Comparison of ENCODE assay signal across 20 mouse cellular contexts in genomic region chr9:92617376-92617775, GRCm38 (mm10).
DNase-seq lines count a peak whose midpoint lies in the region; ATAC-seq and TF ChIP-seq lines count a peak whose summit lies in the region.
"Had no signal": no experiment of that assay in that cellular context is flagged by ENCODE, and none has a peak within 500 bp of the region (broad histone marks: within the 10 kb centered on the region; RNA-seq: fewer than 3 reads in every experiment).

No protein-coding gene starts in this region.

- 24% methylated on average over 2 of the region's 2 CpGs for WGBS in lung, embryonic 14.5 days
- 44% methylated on average over 2 of the region's 2 CpGs for WGBS in lung, adult 2 months
- 55% methylated on average over 2 of the region's 2 CpGs for WGBS in intestine, embryonic 16.5 days
- WGBS in stomach, postnatal 0 days, result 35% methylated on average over 2 of the region's 2 CpGs
- WGBS in kidney, adult 2 months, result 93% methylated on average over 2 of the region's 2 CpGs

- H3K4me2 ChIP-seq in lung, embryonic 14.5 days, result no peak overlapping the region
- no peak overlapping the region for H3K4me2 ChIP-seq in intestine, embryonic 16.5 days (ENCODE audit: low read depth, low read length)
- H3K4me2 ChIP-seq in stomach, postnatal 0 days (replicated peaks; ENCODE audit: low read depth), result no peak overlapping the region
- H3K4me2 ChIP-seq: embryonic facial prominence, embryonic 13.5 days; forebrain, embryonic 15.5 days; heart, embryonic 11.5 days; liver, embryonic 13.5 days had no signal

- no peak overlapping the region for H3K27ac ChIP-seq in lung, embryonic 14.5 days (ENCODE audit: low read depth)
- peak overlapping the region; percentile 20; the same call in 1 of the 2 replicates for H3K27ac ChIP-seq in intestine, embryonic 16.5 days (ENCODE audit: low read length)
- peak overlapping the region; percentile 49; the same call in 1 of the 2 replicates for H3K27ac ChIP-seq in stomach, postnatal 0 days (replicated peaks)
- no peak overlapping the region for H3K27ac ChIP-seq in kidney, adult 2 months (ENCODE audit: insufficient read depth, low read depth, low read length)
- H3K27ac ChIP-seq in layer of hippocampus, adult 2 months, result no peak overlapping the region
- H3K27ac ChIP-seq: embryonic facial prominence, embryonic 13.5 days; forebrain, embryonic 15.5 days; kidney, postnatal 0 days; liver, embryonic 13.5 days; macrophage had no signal

- H3K4me1 ChIP-seq in lung, embryonic 14.5 days (ENCODE audit: insufficient read depth), result no peaks in the 10 kb centered on the region
- H3K4me1 ChIP-seq in lung, adult 2 months (ENCODE audit: control insufficient read depth, insufficient read depth, low read length), result no peaks in the 10 kb centered on the region; the same call in 1 of the 2 replicates
- peaks cover 9% of the 10 kb centered on the region; the same call in 1 of the 2 replicates for H3K4me1 ChIP-seq in intestine, embryonic 16.5 days (ENCODE audit: control insufficient read depth, insufficient read depth, low read length)
- no peaks in the 10 kb centered on the region for H3K4me1 ChIP-seq in stomach, postnatal 0 days (replicated peaks; ENCODE audit: control insufficient read depth, insufficient read depth)
- H3K4me1 ChIP-seq in kidney, adult 2 months (ENCODE audit: control insufficient read depth, insufficient read depth, low read length), result no peaks in the 10 kb centered on the region
- H3K4me1 ChIP-seq: embryonic facial prominence, embryonic 13.5 days; forebrain, embryonic 15.5 days; liver, embryonic 13.5 days had no signal

- ATAC-seq in lung, embryonic 14.5 days (ENCODE audit: insufficient read depth), result peak; percentile 73
- peak; percentile 22; the same call in 1 of the 2 replicates for ATAC-seq in intestine, embryonic 16.5 days
- peak; percentile 86; the same call in 1 of the 2 replicates for ATAC-seq in stomach, postnatal 0 days (ENCODE audit: low FRiP score, low TSS enrichment)
- ATAC-seq: activated CD4-positive, CD25-positive, alpha-beta regulatory T cell, adult 4 months; forebrain, embryonic 15.5 days; hindbrain, embryonic 16.5 days; midbrain, embryonic 16.5 days had no signal

- DNase-seq in lung, embryonic 14.5 days, result peak; percentile 76
- no peak for DNase-seq in lung, adult 2 months
- DNase-seq in lung, postnatal 14 days, result peak; percentile 21
- peak; percentile 15 for DNase-seq in stomach, postnatal 0 days (ENCODE audit: low spot score)
- no peak for DNase-seq in kidney, adult 2 months
- DNase-seq in layer of hippocampus, adult 2 months (ENCODE audit: low spot score in 2 of 2), result no peak
- DNase-seq: adrenal gland, postnatal 10 days; cerebellum, adult 18-20 months; cerebellum, postnatal 14 days; kidney, adult 11 months; liver, embryonic 13.5 days had no signal

- no peak for TF ChIP-seq CTCF in lung, embryonic 14.5 days (IDR thresholded peaks at IDR 0.05; ENCODE audit: low read depth)
- TF ChIP-seq CTCF in lung, adult 2 months (IDR thresholded peaks at IDR 0.05; ENCODE audit: insufficient read depth, low read length), result no peak
- TF ChIP-seq CTCF in stomach, postnatal 0 days (IDR thresholded peaks at IDR 0.05; ENCODE audit: low read depth), result no peak
- no peak for TF ChIP-seq CTCF in kidney, adult 2 months (conservative IDR thresholded peaks at IDR 0.05; ENCODE audit: insufficient read depth, insufficient read length, low read depth, low read length)
- no peak for TF ChIP-seq CTCF in layer of hippocampus, adult 2 months (conservative IDR thresholded peaks at IDR 0.05)

- no peak overlapping the region for H3K9ac ChIP-seq in lung, embryonic 14.5 days
- H3K9ac ChIP-seq in intestine, embryonic 16.5 days (ENCODE audit: low read depth, low read length), result no peak overlapping the region
- H3K9ac ChIP-seq in stomach, postnatal 0 days (ENCODE audit: low read length), result no peak overlapping the region
- H3K9ac ChIP-seq: embryonic facial prominence, embryonic 13.5 days; forebrain, embryonic 15.5 days; liver, embryonic 13.5 days had no signal

- no peak for TF ChIP-seq POLR2A in lung, adult 2 months (IDR thresholded peaks at IDR 0.05; ENCODE audit: borderline replicate concordance, extremely low read depth, low read depth, low read length)
- TF ChIP-seq POLR2A in kidney, adult 2 months (IDR thresholded peaks at IDR 0.05; ENCODE audit: low read depth, low read length), result no peak

- no peaks in the 10 kb centered on the region for H3K36me3 ChIP-seq in lung, embryonic 14.5 days (ENCODE audit: insufficient read depth)
- no peaks in the 10 kb centered on the region for H3K36me3 ChIP-seq in intestine, embryonic 16.5 days (ENCODE audit: control insufficient read depth, insufficient read depth, low read length)
- no peaks in the 10 kb centered on the region for H3K36me3 ChIP-seq in stomach, postnatal 0 days (ENCODE audit: control insufficient read depth, insufficient read depth, low read length)
- no peaks in the 10 kb centered on the region for H3K36me3 ChIP-seq in kidney, adult 2 months (ENCODE audit: control insufficient read depth, insufficient read depth, low read length)
- H3K36me3 ChIP-seq: embryonic facial prominence, embryonic 13.5 days; forebrain, embryonic 15.5 days; liver, embryonic 13.5 days had no signal

- no peaks in the 10 kb centered on the region for H3K27me3 ChIP-seq in lung, embryonic 14.5 days (ENCODE audit: insufficient read depth, low read length)
- no peaks in the 10 kb centered on the region for H3K27me3 ChIP-seq in intestine, embryonic 16.5 days (replicated peaks; ENCODE audit: control insufficient read depth, insufficient read depth, low read length)
- no peaks in the 10 kb centered on the region for H3K27me3 ChIP-seq in stomach, postnatal 0 days (ENCODE audit: control insufficient read depth, insufficient read depth, low read length)
- H3K27me3 ChIP-seq in kidney, adult 2 months (replicated peaks; ENCODE audit: control insufficient read depth, insufficient read depth, low read length), result no peaks in the 10 kb centered on the region
- H3K27me3 ChIP-seq: embryonic facial prominence, embryonic 13.5 days; forebrain, embryonic 15.5 days; liver, embryonic 13.5 days had no signal

- peak; percentile 87 for TF ChIP-seq EP300 in stomach, postnatal 0 days (optimal IDR thresholded peaks at IDR 0.05)

- H3K4me3 ChIP-seq in lung, embryonic 14.5 days (ENCODE audit: low read depth, low read length), result no peak overlapping the region
- H3K4me3 ChIP-seq in lung, adult 2 months (replicated peaks; ENCODE audit: extremely low read depth, low read depth, low read length), result no peak overlapping the region
- no peak overlapping the region for H3K4me3 ChIP-seq in intestine, embryonic 16.5 days (ENCODE audit: low read length)
- no peak overlapping the region for H3K4me3 ChIP-seq in stomach, postnatal 0 days (ENCODE audit: low read depth, low read length)
- H3K4me3 ChIP-seq in kidney, adult 2 months (ENCODE audit: insufficient read depth, low read depth, low read length), result no peak overlapping the region
- H3K4me3 ChIP-seq in layer of hippocampus, adult 2 months, result no peak overlapping the region
- H3K4me3 ChIP-seq: embryonic facial prominence, embryonic 13.5 days; forebrain, embryonic 15.5 days; liver, embryonic 13.5 days had no signal

- no peaks in the 10 kb centered on the region for H3K9me3 ChIP-seq in lung, embryonic 14.5 days (ENCODE audit: low read depth, low read length)
- no peaks in the 10 kb centered on the region for H3K9me3 ChIP-seq in intestine, embryonic 16.5 days (ENCODE audit: control insufficient read depth, low read length)
- no peaks in the 10 kb centered on the region for H3K9me3 ChIP-seq in stomach, postnatal 0 days (ENCODE audit: control insufficient read depth, low read length)
- H3K9me3 ChIP-seq: embryonic facial prominence, embryonic 13.5 days; forebrain, embryonic 15.5 days; liver, embryonic 13.5 days had no signal

Comparison
In these comparisons a context has a peak if more than half of its experiments do, and no peak if none do; other contexts are left out.
1. DNase-seq: peak in lung, embryonic 14.5 days (single experiment), lung, postnatal 14 days (single experiment) and stomach, postnatal 0 days (single experiment); none in lung, adult 2 months (single experiment), kidney, adult 2 months (single experiment) and layer of hippocampus, adult 2 months (0 of 2).
2. ATAC-seq: peak in every context shown above with its lines; median percentile 86 in stomach, postnatal 0 days; 73 in lung, embryonic 14.5 days; 22 in intestine, embryonic 16.5 days.
3. H3K27ac ChIP-seq: peak in intestine, embryonic 16.5 days (single experiment) and stomach, postnatal 0 days (single experiment); none in lung, embryonic 14.5 days (single experiment), kidney, adult 2 months (single experiment) and layer of hippocampus, adult 2 months (single experiment).